Mouse (Mus musculus) left cerebral cortex, adult 6 months (tissue): ENCODE data around the gene Trappc12. TPM values are rescaled to one million over a fixed set of nuclear protein-coding genes. Genes with fewer than 3 reads are reported as not detected.

Experiments
- long read RNA-seq, 2 experiments: library from polyadenylated mRNA; unstranded; transcript quantifications; one replicate each; pipeline ENCODE4 v2.0.0; 2019 to 2020
- polyA plus RNA-seq: library from polyadenylated mRNA; unstranded; fragments of <200 nt; fragmentation: Nextera tagmentation; gene quantifications from 2 replicates; pipeline ENCODE4 v1.2.3, GENCODE M21; 2021

Gene Trappc12
- polyA plus RNA-seq, result 30.1 and 36.0 TPM in 2 replicates
- long read RNA-seq, experiment 1, transcript Trappc12-201 (12 exons, 3,377 nt), result minor isoform, 110 of 313 reads
- long read RNA-seq, experiment 1, transcript Trappc12-203 (7 exons, 2,818 nt), result minor isoform, 9 of 313 reads
- long read RNA-seq, experiment 1, transcript Trappc12-202 (12 exons, 3,230 nt), result major isoform, 123 of 313 reads
- long read RNA-seq, experiment 1, partial matches to known transcripts, result 32 of 313 reads
- long read RNA-seq, experiment 1, other reads (novel, unspliced or antisense), result 38 of 313 reads
- long read RNA-seq, experiment 2, transcript Trappc12-201 (12 exons, 3,377 nt), result major isoform, 13 of 49 reads
- long read RNA-seq, experiment 2, transcript Trappc12-202 (12 exons, 3,230 nt), result minor isoform, 5 of 49 reads
- long read RNA-seq, experiment 2, partial matches to known transcripts, result 16 of 49 reads
- long read RNA-seq, experiment 2, other reads (novel, unspliced or antisense), result 13 of 49 reads

GRCm38 (mm10) chr12:28750021-28750633, at the start of gene Trappc12:
Gene Trappc12, minus strand, starts transcription at chr12:28750472.

GRCm38 (mm10) chr12:28751508-28752263, 1.4 kb upstream of the Trappc12 start, which contains the start of gene Eipr1:
Gene Eipr1, plus strand, starts transcription at chr12:28751803.

GRCm38 (mm10) chr12:28675121-28675924, 74.9 kb downstream of the Trappc12 start, which contains the start of gene Adi1:
Gene Adi1, plus strand, starts transcription at chr12:28675231.

GRCm38 (mm10) chr12:28649141-28650110, 100.8 kb downstream of the Trappc12 start, which contains the start of gene Rnaseh1:
Gene Rnaseh1, plus strand, starts transcription at chr12:28649602.

Other genes starting within 250 kb of the Trappc12 start
- not detected in 2 replicates for gene Dcdc2c, start 198.1 kb downstream of the Trappc12 start, polyA plus RNA-seq
- gene Allc, start 167.9 kb downstream of the Trappc12 start, polyA plus RNA-seq, result 0.38 TPM in 2 replicates
- gene Colec11, start 127.1 kb downstream of the Trappc12 start, polyA plus RNA-seq, result 0.38 and 0.71 TPM in 2 replicates
- 1,337 and 1,371 TPM in 2 replicates for gene Rps7, start 114.5 kb downstream of the Trappc12 start, polyA plus RNA-seq
- 13.9 and 14.8 TPM in 2 replicates for gene Rnaseh1, start 100.9 kb downstream of the Trappc12 start, polyA plus RNA-seq
- gene Adi1, start 75.2 kb downstream of the Trappc12 start, polyA plus RNA-seq, result 64.1 and 68.4 TPM in 2 replicates
- gene Eipr1, start 1.3 kb upstream of the Trappc12 start, polyA plus RNA-seq, result 62.7 and 82.5 TPM in 2 replicates